Mouse (Mus musculus) embryonic facial prominence, embryonic 14.5 days (tissue): ENCODE data around the gene Car4. TPM values are rescaled to one million over a fixed set of nuclear protein-coding genes. Genes with fewer than 3 reads are reported as not detected.

Experiments
- ATAC-seq: fragments of 200-750 bp; cut with Nextera tagmentation; 2 replicates; pipeline ENCODE4 v1.8.0; 2017; ENCODE audit warnings: low read depth, moderate number of reproducible peaks, moderate TSS enrichment
- DNase-seq: peaks from one replicate; pipeline ENCODE4 v3.0.0-alpha.2; 2015; ENCODE audit warnings: low spot score
- H3K27ac ChIP-seq: fragments of 300-500 bp; sonication (generic); replicated peaks from 2 replicates; pipeline ENCODE4 v1.5.1; 2014; ENCODE audit warnings: low read depth, mild to moderate bottlenecking, low read length, moderate library complexity
- H3K27me3 ChIP-seq: fragments of 300-500 bp; sonication (generic); replicated peaks from 2 replicates; pipeline ENCODE4 v1.6.1; 2014; ENCODE audit warnings: low read length; ENCODE audit not compliant: control insufficient read depth, insufficient read depth
- H3K36me3 ChIP-seq: fragments of 300-500 bp; sonication (generic); 2 replicates; pipeline ENCODE4 v1.6.1; 2014; ENCODE audit warnings: low read length, mixed read lengths; ENCODE audit not compliant: control insufficient read depth, insufficient read depth
- H3K4me1 ChIP-seq: fragments of 300-500 bp; sonication (generic); 2 replicates; pipeline ENCODE4 v1.6.1; 2014; ENCODE audit warnings: antibody characterized with exemption, low read length; ENCODE audit not compliant: control insufficient read depth, insufficient read depth
- H3K4me2 ChIP-seq: fragments of 300-500 bp; sonication (generic); 2 replicates; pipeline ENCODE4 v1.6.1; 2014; ENCODE audit warnings: low read depth, mild to moderate bottlenecking, low read length, moderate library complexity, mixed read lengths
- H3K4me3 ChIP-seq: fragments of 300-500 bp; sonication (generic); 2 replicates; pipeline ENCODE4 v1.5.1; 2014; ENCODE audit warnings: low read depth, mild to moderate bottlenecking, low read length
- H3K9ac ChIP-seq: fragments of 300-500 bp; sonication (generic); 2 replicates; pipeline ENCODE4 v1.6.1; 2014; ENCODE audit warnings: low read depth, mild to moderate bottlenecking, low read length, moderate library complexity, mixed read lengths
- H3K9me3 ChIP-seq: fragments of 300-500 bp; sonication (generic); 2 replicates; pipeline ENCODE4 v1.6.1; 2016; ENCODE audit warnings: low read length; ENCODE audit not compliant: control insufficient read depth
- WGBS: fragments of 180-500 bp; shearing (Covaris S2); extraction: QIAGEN DNeasy Blood & Tissue Kit; methylation state at CpG from one replicate; pipeline ENCODE4 v1.1.7; 2014; 5-methylcytosine and 5-hydroxymethylcytosine counted together
- polyA plus RNA-seq: library from polyadenylated mRNA; unstranded; fragments of >200 nt; fragmentation: Nextera tagmentation; extraction: Ambion mirVana; gene quantifications from 2 replicates; pipeline ENCODE4 v1.2.1, GENCODE M21; 2014

Car4 gene
- polyA plus RNA-seq, 1 experiment from 2014 or later, result 0.40 TPM

DNA sequence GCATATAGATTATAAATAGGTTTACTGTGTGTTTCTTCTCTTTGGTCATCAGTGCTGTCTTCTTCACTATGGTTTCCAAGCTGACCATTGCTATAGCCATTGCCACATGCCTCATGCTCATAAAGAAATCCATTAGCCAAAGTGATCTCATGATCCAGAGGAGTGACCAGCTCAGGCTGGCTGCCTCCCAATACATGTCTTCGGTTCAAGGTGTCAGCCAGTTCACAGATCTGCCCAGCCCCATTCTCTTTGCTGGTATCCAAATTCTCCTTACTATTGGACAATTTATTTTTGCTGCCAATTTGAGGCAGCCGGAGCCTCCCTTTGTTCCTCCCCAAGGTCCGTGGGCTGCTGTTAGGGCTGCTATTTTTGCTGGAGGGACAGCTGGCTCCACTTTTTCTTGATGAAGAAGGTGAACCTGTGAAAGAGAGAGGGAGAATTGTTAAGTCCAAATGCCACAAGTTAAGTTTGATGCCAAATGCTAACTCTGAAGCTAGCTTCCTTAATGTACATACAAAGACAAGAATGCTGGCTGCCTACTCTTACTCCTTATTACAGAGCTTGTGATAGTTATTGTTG, 30.8 kb downstream of the Car4 start:
- Histone ChIP-seq H3K27ac (no peak overlapping the region), H3K4me3 (no peak overlapping the region), H3K9ac (no peak overlapping the region), H3K4me1 (no peaks in the 10 kb centered on the region), H3K36me3 (peaks cover 65% of the 10 kb centered on the region), H3K4me2 (no peak overlapping the region), H3K9me3 (no peaks in the 10 kb centered on the region), H3K27me3 (no peaks in the 10 kb centered on the region)
- 89% methylated on average over 3 of the region's 3 CpGs for WGBS
- ATAC-seq (no peak), DNase-seq (no peak)

GRCm38 (mm10) chr11:84992996-84993395, 35.4 kb downstream of the Car4 start:
- Histone ChIP-seq H3K9ac (no peak overlapping the region), H3K36me3 (peaks cover 56% of the 10 kb centered on the region), H3K4me1 (no peaks in the 10 kb centered on the region), H3K27ac (no peak overlapping the region), H3K4me2 (no peak overlapping the region), H3K27me3 (no peaks in the 10 kb centered on the region), H3K9me3 (no peaks in the 10 kb centered on the region), H3K4me3 (no peak overlapping the region)
- DNase-seq (no peak), ATAC-seq (no peak)
- 82% methylated on average over 1 of the region's 1 CpGs for WGBS

DNA sequence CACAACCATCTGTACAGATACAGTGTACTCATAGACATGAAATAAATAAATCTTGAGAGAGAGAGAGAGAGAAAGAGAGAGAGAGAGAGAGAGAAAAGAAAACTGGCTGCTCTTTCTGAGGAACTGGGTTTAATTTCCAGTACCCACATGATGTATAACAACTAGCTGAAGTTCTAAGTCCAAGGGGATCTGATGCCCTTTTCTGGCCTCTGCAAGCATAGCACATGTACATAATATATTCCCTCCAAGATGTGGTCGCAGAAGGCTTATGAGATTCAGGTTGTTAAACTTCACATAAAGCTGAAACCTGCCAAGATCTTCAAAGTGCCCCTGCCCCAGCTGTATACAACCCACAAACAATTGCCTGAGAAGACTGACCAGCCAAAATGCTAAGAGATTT, 37.7 kb downstream of the Car4 start:
- Histone ChIP-seq H3K27ac (no peak overlapping the region), H3K4me1 (no peaks in the 10 kb centered on the region), H3K9me3 (no peaks in the 10 kb centered on the region), H3K4me2 (no peak overlapping the region), H3K4me3 (no peak overlapping the region), H3K9ac (no peak overlapping the region), H3K27me3 (no peaks in the 10 kb centered on the region), H3K36me3 (peaks cover 47% of the 10 kb centered on the region)
- 90% methylated on average over 1 of the region's 1 CpGs for WGBS
- ATAC-seq (no peak), DNase-seq (no peak)

DNA sequence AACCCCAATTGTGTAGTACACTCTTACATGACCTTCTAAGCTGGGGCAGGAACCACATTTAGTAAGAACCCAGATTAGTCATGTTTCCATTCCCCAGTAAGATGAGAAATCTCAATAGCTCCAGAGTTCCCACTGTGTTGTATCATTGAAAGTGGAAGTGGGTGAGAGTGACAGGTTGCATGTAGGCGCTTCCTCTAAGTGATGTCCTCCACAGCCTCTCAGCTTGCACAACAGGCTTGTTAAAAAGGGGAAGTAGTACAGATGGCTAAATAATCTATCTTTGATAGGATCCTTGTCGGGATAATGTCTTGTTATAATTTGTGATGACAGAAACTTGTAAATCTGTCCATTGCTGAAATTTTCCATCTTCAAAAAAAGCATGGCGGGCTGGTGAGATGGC, 46.0 kb downstream of the Car4 start:
- no peak overlapping the region for H3K9ac ChIP-seq
- H3K4me2 ChIP-seq, result no peak overlapping the region
- DNase-seq (no peak), ATAC-seq (no peak)
- H3K27me3 ChIP-seq, result no peaks in the 10 kb centered on the region
- no peak overlapping the region for H3K4me3 ChIP-seq
- 92% methylated on average over 3 of the region's 3 CpGs for WGBS
- H3K9me3 ChIP-seq, result no peaks in the 10 kb centered on the region
- H3K27ac ChIP-seq, result no peak overlapping the region
- H3K36me3 ChIP-seq, result peaks cover 38% of the 10 kb centered on the region
- no peaks in the 10 kb centered on the region for H3K4me1 ChIP-seq

DNA sequence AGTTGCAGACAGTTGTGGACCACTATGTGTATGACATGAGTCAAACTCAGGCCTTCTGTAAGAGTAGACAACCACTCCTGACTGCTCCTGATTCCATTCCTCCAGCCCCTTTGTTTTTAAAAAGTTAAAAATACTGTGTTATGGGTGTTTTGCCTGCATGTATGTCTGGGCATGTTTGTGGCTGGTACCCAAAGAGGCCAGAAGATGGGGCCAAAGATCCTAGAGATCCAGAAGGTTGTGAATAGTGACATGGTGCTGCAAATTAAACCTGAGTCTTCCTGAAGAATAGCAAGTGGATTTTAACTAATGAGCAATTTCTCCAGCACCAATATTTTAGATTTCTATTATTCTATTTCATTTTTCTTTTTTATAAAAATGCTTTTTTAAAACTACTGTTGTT, 55.5 kb downstream of the Car4 start:
- no peak overlapping the region for H3K4me3 ChIP-seq
- no peaks in the 10 kb centered on the region for H3K27me3 ChIP-seq
- no peaks in the 10 kb centered on the region for H3K4me1 ChIP-seq
- no peak overlapping the region for H3K9ac ChIP-seq
- no peak overlapping the region for H3K27ac ChIP-seq
- ATAC-seq (no peak), DNase-seq (no peak)
- H3K36me3 ChIP-seq, result peaks cover 41% of the 10 kb centered on the region
- H3K4me2 ChIP-seq, result no peak overlapping the region
- no peaks in the 10 kb centered on the region for H3K9me3 ChIP-seq

Other genes with a start within 250 kb of the Car4 start
- 7.9 and 12.0 TPM in 2 replicates for gene Mrm1, start 138.3 kb upstream of the Car4 start, polyA plus RNA-seq
- 13.7 and 15.7 TPM in 2 replicates for gene Dhrs11, start 128.8 kb upstream of the Car4 start, polyA plus RNA-seq
- 62.4 and 67.0 TPM in 2 replicates for gene Ggnbp2, start 87.0 kb upstream of the Car4 start, polyA plus RNA-seq
- gene Myo19, start 77.6 kb upstream of the Car4 start, polyA plus RNA-seq, result 10.9 and 11.9 TPM in 2 replicates
- 2.3 and 3.1 TPM in 2 replicates for gene Pigw, start 77.5 kb upstream of the Car4 start, polyA plus RNA-seq
- gene Znhit3, start 41.4 kb upstream of the Car4 start, polyA plus RNA-seq, result 46.5 and 52.2 TPM in 2 replicates
- gene Usp32, start 182.4 kb downstream of the Car4 start, polyA plus RNA-seq, result 4.9 and 6.8 TPM in 2 replicates
- 0.43 and 0.96 TPM in 2 replicates for gene 1700125H20Rik, start 212.6 kb downstream of the Car4 start, polyA plus RNA-seq